Mouse (Mus musculus): ENCODE measurements around the gene Galntl5. TPM values are rescaled to one million over a fixed set of nuclear protein-coding genes. Genes with fewer than 3 reads are reported as not detected.
A peak's percentile ranks its signal among the peaks of the same experiment; 100 is the strongest.
"Not testable (repeated sequence)": the region's sequence is repeated elsewhere in the genome, so short reads cannot be mapped to it uniquely, and the experiment has no call there.

Galntl5 gene
- polyA plus RNA-seq, 1 experiment from 2014 or later = not detected

DNA sequence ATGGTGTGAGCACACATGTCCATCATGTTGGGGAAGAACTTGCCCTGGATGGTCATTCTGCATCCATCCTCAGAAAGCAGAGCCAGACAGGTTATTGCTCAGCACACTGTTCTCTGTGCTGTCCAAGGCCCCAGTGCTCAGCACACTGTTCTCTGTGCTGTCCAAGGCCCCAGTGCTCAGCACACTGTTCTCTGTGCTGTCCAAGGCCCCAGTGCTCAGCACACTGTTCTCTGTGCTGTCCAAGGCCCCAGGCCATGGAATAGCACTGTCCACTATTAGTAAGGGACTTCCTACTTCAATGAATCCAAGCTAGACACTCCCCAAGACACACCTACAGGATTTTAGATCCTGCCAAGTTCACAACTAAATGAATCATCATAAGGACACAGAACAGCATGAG lies 32.0 kb downstream of the Galntl5 start:
- H3K9me3 ChIP-seq, H3K27ac ChIP-seq: not testable (repeated sequence)

GRCm38 (mm10) chr5:25215006-25215405 lies 33.7 kb downstream of the Galntl5 start:
- H3K9me3 ChIP-seq = no peaks in the 10 kb centered on the region
- no peaks in the 10 kb centered on the region for H3K36me3 ChIP-seq
- no peaks in the 10 kb centered on the region for H3K27me3 ChIP-seq (replicated peaks)
- H3K4me3 ChIP-seq (replicated peaks) = no peak overlapping the region
- no peak for ATAC-seq (ENCODE audit: insufficient read depth, low FRiP score, low read depth)
- 77% methylated on average over 6 of the region's 6 CpGs for WGBS
- H3K4me2 ChIP-seq = no peak overlapping the region
- H3K4me1 ChIP-seq = no peaks in the 10 kb centered on the region
- H3K27ac ChIP-seq = no peak overlapping the region
- no peak overlapping the region for H3K9ac ChIP-seq

More for the DNA sequence above, 32.0 kb downstream of the Galntl5 start:
- not testable (repeated sequence) for H3K4me2 ChIP-seq; ATAC-seq (ENCODE audit: insufficient read depth, low FRiP score, low read depth); H3K36me3 ChIP-seq; H3K27me3 ChIP-seq (replicated peaks); H3K4me3 ChIP-seq (replicated peaks); H3K4me1 ChIP-seq; H3K9ac ChIP-seq

DNA sequence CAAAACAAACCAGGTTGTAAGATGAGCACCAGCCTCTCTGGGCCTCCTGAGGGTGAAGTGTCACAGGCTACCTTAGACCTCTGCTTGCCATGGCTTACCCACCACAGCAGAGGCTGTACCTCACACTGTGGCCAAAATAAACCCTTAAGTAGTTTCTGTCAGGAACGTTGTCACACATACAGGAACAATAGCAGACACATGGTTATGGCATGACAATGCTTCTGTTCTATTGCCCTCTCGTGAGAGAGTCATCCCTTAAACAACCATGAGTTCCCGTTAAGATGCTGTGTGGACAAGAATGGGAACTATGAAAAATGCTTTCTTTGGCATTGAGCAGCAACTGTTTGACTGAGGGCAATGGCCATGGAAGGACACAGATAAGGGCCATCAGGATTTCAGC lies 40.3 kb downstream of the Galntl5 start, which contains the start of gene Galnt11:
Galnt11 (plus strand) TSS at position 301 of the 400 bp plus-strand sequence.
- Histone ChIP-seq H3K4me3 (replicated peaks) (peak within 1 kb of the TSS; percentile 75), H3K27ac (peak within 1 kb of the TSS; percentile 87), H3K9me3 (no peaks in the 10 kb centered on the region), H3K27me3 (replicated peaks) (no peaks in the 10 kb centered on the region), H3K36me3 (no peaks in the 10 kb centered on the region), H3K4me1 (peaks cover 5% of the 10 kb centered on the region; the same call in 1 of the 2 replicates), H3K9ac (peak within 1 kb of the TSS; percentile 74), H3K4me2 (peak within 1 kb of the TSS; percentile 68)
- 82% methylated on average over 3 of the region's 3 CpGs for WGBS
- ATAC-seq (ENCODE audit: insufficient read depth, low FRiP score, low read depth) = no peak

- no peaks in the 10 kb centered on the region for H3K36me3 ChIP-seq
- ATAC-seq (ENCODE audit: insufficient read depth, low FRiP score, low read depth) = peak; percentile 93
- H3K4me3 ChIP-seq (replicated peaks) = peak within 1 kb of the TSS; percentile 75
- no peaks in the 10 kb centered on the region for H3K9me3 ChIP-seq
- 3% methylated on average over 72 of the region's 72 CpGs for WGBS
- no peaks in the 10 kb centered on the region for H3K27me3 ChIP-seq (replicated peaks)
- peak within 1 kb of the TSS; percentile 68 for H3K4me2 ChIP-seq
- H3K9ac ChIP-seq = peak within 1 kb of the TSS; percentile 74
- H3K4me1 ChIP-seq = peaks cover 5% of the 10 kb centered on the region; the same call in 1 of the 2 replicates
- H3K27ac ChIP-seq = peak within 1 kb of the TSS; percentile 87
These were observed 41.8 kb downstream of the Galntl5 start, which contains the start of gene E130116L18Rik for GRCm38 (mm10) chr5:25222752-25223702. E130116L18Rik (minus strand) TSS chr5:25223153.

GRCm38 (mm10) chr5:25224377-25224776 lies 43.1 kb downstream of the Galntl5 start:
- not testable (repeated sequence) for H3K27ac ChIP-seq; H3K4me2 ChIP-seq; ATAC-seq (ENCODE audit: insufficient read depth, low FRiP score, low read depth); H3K4me3 ChIP-seq (replicated peaks); H3K9me3 ChIP-seq; H3K9ac ChIP-seq; H3K27me3 ChIP-seq (replicated peaks); H3K36me3 ChIP-seq; H3K4me1 ChIP-seq
- 90% methylated on average over 1 of the region's 1 CpGs for WGBS

- Histone ChIP-seq H3K9ac (no peak overlapping the region), H3K36me3 (no peaks in the 10 kb centered on the region), H3K4me1 (no peaks in the 10 kb centered on the region), H3K9me3 (no peaks in the 10 kb centered on the region), H3K27ac (no peak overlapping the region), H3K4me2 (no peak overlapping the region), H3K27me3 (replicated peaks) (no peaks in the 10 kb centered on the region), H3K4me3 (replicated peaks) (no peak overlapping the region)
- WGBS = 85% methylated on average over 6 of the region's 6 CpGs
- ATAC-seq (ENCODE audit: insufficient read depth, low FRiP score, low read depth) = no peak
These were observed 61.8 kb downstream of the Galntl5 start for GRCm38 (mm10) chr5:25243101-25243500.

DNA sequence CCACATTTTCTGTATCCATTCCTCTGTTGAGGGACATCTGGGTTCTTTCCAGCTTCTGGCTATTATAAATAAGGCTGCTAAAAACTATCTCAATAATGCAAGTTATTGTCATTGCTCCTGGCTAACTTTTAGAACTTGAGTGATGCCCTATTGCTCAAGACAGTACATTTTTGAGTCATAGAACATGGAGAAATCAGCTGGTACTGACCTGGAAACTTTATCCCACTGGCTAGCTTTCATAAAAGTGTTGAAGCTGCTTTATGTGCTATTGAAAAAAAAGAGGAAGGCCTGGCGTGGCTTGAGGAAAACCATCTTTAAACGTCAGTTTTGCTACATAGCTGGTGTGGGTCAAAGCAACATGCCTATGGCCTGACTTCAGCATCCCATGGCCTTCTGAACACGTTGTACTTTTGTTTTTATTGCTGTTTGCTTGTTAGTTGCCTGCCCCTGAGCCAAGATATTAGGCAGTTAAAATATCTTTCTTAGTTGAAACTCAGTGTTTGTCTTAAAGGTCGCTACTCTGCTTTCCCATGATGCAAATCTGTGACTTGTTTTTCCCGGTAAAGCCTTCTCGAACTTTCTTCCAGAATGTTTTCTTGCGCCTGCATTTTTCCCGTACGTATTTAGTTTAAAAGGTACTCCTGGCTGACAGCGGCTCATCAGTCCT lies 64.7 kb downstream of the Galntl5 start:
- Histone ChIP-seq H3K9ac (no peak overlapping the region), H3K9me3 (no peaks in the 10 kb centered on the region), H3K27me3 (replicated peaks) (no peaks in the 10 kb centered on the region), H3K4me1 (no peaks in the 10 kb centered on the region), H3K4me3 (replicated peaks) (no peak overlapping the region), H3K27ac (no peak overlapping the region), H3K36me3 (peaks cover 8% of the 10 kb centered on the region; the same call in 1 of the 2 replicates), H3K4me2 (no peak overlapping the region)
- WGBS = 84% methylated on average over 10 of the region's 10 CpGs
- no peak for ATAC-seq (ENCODE audit: insufficient read depth, low FRiP score, low read depth)

DNA sequence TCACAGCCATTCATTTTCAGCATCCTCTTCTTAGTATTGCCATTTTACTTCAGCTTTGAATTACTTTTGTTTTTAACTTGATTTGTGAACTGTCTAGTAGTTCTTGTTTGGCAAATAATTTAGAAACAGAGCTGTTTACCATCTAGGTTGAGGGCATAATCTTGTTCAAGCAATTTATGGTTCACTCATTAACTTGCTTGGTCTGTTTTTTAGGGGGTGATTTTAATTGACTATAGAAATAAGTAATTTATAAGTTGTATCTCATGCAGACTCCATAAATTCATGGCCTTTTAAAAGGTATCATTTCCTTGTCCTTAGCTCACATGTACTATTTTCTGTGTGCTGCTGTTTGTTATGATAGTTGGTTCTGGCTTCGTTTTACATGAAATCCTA lies 65.2 kb downstream of the Galntl5 start:
- Histone ChIP-seq H3K4me3 (replicated peaks) (no peak overlapping the region), H3K9ac (no peak overlapping the region), H3K36me3 (peaks cover 11% of the 10 kb centered on the region; the same call in 1 of the 2 replicates), H3K27ac (no peak overlapping the region), H3K4me1 (no peaks in the 10 kb centered on the region), H3K4me2 (no peak overlapping the region), H3K27me3 (replicated peaks) (no peaks in the 10 kb centered on the region), H3K9me3 (no peaks in the 10 kb centered on the region)
- ATAC-seq (ENCODE audit: insufficient read depth, low FRiP score, low read depth) = no peak
- WGBS = 56% methylated on average over 1 of the region's 1 CpGs

DNA sequence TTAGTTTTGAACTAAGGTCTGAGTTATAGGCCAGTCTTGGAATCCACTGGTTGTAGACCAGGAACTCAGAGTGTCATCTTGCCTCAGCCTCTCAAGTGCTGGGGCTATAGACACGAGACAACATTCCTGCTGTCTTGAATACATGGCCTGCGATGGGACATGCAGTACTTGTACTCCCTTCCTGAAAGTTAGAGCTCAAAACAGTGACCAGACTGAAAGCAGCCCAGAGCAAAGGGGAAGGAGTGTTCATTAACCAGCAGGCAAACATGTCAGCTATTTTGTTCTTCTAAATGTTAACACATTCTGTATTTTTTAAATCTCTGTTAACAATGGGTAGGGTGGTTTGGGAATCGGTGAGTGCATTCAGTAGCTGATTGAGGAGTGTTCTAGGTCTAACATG lies 65.8 kb downstream of the Galntl5 start:
- no peak for ATAC-seq (ENCODE audit: insufficient read depth, low FRiP score, low read depth)
- WGBS = 59% methylated on average over 3 of the region's 3 CpGs
- H3K27ac ChIP-seq = no peak overlapping the region

DNA sequence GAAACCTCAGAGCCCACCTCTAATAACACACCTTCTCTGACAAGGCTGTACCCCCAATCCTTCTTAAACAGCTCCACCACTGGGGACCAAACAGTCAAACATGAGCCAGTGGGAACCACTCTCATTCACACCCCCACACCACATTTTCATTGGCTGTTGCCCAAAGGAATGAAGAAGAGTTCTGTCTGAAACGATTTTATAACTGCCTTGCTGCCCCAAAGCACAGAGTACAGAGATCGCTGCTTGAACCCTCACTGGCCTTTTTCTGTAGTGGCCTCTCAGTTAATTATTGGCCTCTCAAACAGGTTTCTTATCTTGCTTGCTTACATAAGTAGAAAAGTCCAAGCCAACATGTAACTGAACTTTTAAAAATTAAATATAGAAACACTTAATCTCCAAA lies 71.2 kb downstream of the Galntl5 start:
- Histone ChIP-seq H3K4me3 (replicated peaks) (no peak overlapping the region), H3K4me1 (0 out of 2 replicates have a peak, but pooled peaks cover 4% of the 10 kb centered on the region), H3K36me3 (peaks cover 25% of the 10 kb centered on the region; the same call in 1 of the 2 replicates), H3K9ac (no peak overlapping the region), H3K27me3 (replicated peaks) (no peaks in the 10 kb centered on the region), H3K4me2 (no peak overlapping the region), H3K9me3 (no peaks in the 10 kb centered on the region), H3K27ac (peak overlapping the region; percentile 87)
- ATAC-seq (ENCODE audit: insufficient read depth, low FRiP score, low read depth) = peak; percentile 81
- WGBS = 57% methylated on average over 2 of the region's 2 CpGs

More for the DNA sequence above, 65.8 kb downstream of the Galntl5 start:
- no peak overlapping the region for H3K4me3 ChIP-seq (replicated peaks)
- no peak overlapping the region for H3K9ac ChIP-seq
- H3K9me3 ChIP-seq = no peaks in the 10 kb centered on the region
- H3K4me2 ChIP-seq = no peak overlapping the region
- 0 out of 2 replicates have a peak, but pooled peaks cover 4% of the 10 kb centered on the region for H3K4me1 ChIP-seq
- H3K27me3 ChIP-seq (replicated peaks) = no peaks in the 10 kb centered on the region
- peaks cover 11% of the 10 kb centered on the region; the same call in 1 of the 2 replicates for H3K36me3 ChIP-seq

DNA sequence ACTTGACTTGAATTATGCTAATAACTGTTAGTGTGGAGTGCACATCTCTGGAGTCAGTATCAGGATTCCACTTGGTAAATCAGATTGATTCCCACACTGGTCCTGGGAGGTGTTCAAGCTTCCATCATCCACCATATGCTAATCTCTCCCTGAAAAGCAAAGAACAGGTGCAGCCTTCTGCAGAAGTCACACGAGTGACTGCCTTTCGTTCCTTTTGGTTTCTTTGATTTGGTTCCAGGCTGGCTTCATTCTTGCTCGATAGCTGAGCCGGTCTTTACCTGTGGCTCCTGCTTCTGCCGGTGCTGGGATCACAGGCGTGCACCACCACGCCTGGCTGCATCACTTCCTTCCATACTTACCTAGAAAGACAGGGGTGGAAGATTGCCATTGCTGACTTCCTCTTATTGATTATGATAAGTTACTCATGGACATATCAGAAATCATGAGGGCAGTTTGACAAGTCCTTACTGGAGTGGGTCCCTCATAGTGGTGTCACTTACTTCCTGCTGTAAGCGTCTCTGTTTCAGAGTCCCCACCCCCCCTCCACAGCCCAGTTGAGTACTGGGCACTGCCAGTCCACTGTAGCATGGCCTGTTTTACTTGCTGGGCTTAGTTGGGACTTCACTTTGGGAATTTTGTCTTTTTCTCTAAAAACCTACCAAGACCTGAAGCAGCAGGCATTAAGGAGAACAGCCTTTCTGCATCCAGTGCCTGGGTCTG lies 71.7 kb downstream of the Galntl5 start:
- WGBS = 80% methylated on average over 8 of the region's 8 CpGs
- Histone ChIP-seq H3K36me3 (peaks cover 30% of the 10 kb centered on the region; the same call in 1 of the 2 replicates), H3K9me3 (no peaks in the 10 kb centered on the region), H3K4me2 (no peak overlapping the region), H3K4me1 (0 out of 2 replicates have a peak, but pooled peaks cover 4% of the 10 kb centered on the region), H3K27ac (peak overlapping the region; percentile 87), H3K27me3 (replicated peaks) (no peaks in the 10 kb centered on the region), H3K9ac (no peak overlapping the region), H3K4me3 (replicated peaks) (no peak overlapping the region)
- peak; percentile 64 for ATAC-seq (ENCODE audit: insufficient read depth, low FRiP score, low read depth)
